Mouse (Mus musculus) kidney, adult 18-20 months (tissue): ENCODE measurements around the gene AC131692.1.

ENCODE experiments used
- DNase-seq: peaks from one replicate; pipeline ENCODE4 v3.0.0; 2021

The AC131692.1 gene

GRCm38 (mm10) chr19:6068951-6069350 is 25.3 kb upstream of the AC131692.1 start:
- no peak for DNase-seq

DNA sequence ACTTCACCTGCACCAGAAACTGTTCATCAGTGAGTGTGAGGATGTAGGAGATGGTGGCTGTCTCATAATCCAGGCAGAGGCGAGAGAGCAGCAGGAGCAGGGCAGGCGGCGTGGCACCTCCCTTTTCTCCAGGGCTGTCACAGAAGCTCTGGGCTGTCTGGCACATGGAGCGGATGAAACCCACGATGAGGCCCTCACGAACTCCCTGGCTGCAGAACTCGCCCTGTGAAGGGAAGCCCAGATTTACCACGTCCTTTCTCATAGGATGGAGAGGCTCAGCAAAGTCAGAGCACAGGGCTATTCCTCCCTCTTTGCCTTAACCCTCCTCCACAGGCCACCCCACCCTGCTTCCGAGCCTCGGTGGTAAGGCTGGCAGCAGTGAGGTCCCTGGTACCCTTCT is 24.4 kb upstream of the AC131692.1 start:
- DNase-seq: no peak

DNA sequence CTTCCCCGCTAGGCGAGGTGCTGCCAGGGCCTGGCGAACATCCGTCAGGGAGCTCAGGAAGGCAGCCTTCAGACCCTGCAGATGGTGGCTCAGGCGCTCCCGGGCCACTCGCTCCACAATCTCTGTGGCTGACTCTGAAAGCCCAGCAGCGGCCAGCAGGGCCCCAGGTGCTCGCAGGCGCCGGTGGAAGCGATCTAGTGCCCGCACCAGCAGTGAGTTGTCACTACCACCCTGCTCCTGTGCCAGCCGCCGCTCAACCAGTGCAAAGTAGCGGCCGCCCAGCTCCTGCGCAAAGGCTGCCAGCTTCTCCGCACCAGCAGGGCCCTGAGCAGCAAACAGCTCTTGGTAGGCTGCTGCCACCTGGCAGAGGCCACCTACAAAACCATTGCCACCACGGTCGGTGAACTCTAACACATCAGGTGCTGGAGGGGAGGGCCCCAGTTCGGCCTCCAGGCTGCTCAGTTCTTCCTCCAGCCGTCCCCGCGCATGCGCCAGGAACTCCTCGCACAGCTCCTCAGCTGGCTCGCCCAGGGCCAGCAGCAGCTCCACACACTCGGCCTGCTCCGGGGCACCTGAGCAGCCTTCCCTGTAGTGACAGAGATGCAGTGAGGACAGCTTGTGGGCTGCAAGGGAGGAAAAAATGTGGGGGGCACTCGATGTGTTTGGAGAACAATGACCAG is 23.5 kb upstream of the AC131692.1 start:
- DNase-seq: no peak

GRCm38 (mm10) chr19:6071261-6071660 is 23.0 kb upstream of the AC131692.1 start:
- DNase-seq: no peak

- no peak for DNase-seq
These were observed 20.3 kb upstream of the AC131692.1 start for GRCm38 (mm10) chr19:6073889-6074288.

DNA sequence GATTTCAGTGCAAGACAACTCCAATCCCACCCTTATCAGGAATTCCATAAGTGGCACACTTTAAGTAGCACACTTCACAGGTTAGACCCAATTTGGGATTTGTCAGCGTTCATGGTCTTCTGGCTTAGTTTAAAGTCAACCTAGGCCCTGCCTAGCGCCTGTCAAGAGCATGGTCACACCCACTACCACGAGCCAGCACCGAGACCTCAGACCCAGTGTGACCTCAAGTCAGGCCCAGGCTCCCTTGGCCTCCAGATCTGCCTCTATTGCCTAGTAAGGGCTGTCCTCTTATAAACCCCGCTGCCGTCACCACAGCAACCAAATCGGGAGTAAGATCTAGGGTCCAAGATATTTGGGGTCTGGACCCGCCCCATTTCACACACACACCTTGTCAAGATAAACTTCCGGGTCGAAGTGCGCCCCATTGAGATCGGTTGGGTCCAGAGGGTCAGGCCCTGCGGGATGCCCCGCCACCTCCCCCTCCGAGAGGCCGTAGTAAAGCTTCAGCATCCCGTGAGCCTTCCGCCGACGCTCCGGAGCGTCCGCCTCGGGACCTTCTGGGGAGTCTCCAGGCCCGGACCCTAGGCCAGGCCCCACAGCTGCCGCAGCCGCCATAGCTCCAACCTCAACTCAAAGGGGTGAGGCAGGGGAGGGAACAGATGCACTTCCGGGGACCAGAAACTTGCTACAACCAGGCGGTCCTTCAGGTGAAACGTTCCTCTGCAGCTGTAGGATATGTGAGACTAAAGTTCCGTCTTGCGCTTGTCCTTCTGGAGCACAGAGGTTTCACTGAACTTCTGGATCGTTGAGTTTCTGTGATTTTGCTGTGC is 17.4 kb upstream of the AC131692.1 start, which contains the start of gene Vps51:
Vps51 (minus strand) TSS at position 668 of the 830 bp plus-strand sequence.
- DNase-seq: peak; percentile 91

DNA sequence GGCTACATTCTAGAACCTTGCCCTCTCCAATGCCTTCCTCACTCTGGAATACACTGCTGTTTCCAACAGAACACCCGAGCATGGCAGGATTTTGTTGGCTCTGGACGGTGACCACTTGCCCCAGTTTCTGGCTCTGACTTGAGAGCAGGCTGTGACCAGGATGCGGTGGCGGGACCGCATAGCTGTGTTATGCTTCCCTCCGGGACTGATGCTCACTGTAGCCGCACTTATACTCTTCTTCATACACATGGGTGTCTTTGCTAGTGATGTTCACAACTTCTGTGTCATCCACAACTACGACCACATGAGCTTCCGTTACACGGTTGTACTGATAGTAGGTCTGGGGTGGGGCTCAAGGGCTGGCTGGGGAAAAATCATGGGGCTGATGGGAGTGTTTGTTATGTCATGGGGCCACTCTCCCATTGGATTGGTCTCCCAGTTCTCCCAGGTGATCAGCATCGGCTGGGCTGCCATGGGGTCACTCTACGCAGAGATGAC is 14.2 kb upstream of the AC131692.1 start, which contains the start of gene Tmem262:
Tmem262 (plus strand) TSS at position 51 of the 498 bp plus-strand sequence.
- DNase-seq: no peak

DNA sequence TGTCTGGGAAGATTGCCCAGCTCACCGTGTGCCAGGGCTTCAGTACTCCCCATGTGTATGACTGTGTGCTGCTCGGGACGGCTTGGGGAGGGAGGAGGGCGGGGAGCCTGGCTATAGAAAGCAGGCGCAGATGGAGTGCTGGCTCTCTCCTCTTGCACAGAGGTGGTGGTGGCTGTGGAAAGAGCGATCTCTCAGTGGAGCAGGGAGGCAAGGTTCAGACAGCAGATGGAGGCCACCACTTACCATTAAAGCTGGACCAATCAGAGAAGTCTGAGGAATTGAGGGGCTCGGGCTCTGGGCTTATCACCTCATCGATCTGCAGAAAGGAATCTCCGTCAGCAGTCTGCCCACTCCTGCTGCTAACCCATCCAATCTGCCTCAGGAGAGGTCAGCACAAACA is 12.1 kb upstream of the AC131692.1 start, which contains the start of gene Gm28374:
Gm28374 (minus strand) TSS at position 101 of the 400 bp plus-strand sequence.
- DNase-seq: no peak

DNA sequence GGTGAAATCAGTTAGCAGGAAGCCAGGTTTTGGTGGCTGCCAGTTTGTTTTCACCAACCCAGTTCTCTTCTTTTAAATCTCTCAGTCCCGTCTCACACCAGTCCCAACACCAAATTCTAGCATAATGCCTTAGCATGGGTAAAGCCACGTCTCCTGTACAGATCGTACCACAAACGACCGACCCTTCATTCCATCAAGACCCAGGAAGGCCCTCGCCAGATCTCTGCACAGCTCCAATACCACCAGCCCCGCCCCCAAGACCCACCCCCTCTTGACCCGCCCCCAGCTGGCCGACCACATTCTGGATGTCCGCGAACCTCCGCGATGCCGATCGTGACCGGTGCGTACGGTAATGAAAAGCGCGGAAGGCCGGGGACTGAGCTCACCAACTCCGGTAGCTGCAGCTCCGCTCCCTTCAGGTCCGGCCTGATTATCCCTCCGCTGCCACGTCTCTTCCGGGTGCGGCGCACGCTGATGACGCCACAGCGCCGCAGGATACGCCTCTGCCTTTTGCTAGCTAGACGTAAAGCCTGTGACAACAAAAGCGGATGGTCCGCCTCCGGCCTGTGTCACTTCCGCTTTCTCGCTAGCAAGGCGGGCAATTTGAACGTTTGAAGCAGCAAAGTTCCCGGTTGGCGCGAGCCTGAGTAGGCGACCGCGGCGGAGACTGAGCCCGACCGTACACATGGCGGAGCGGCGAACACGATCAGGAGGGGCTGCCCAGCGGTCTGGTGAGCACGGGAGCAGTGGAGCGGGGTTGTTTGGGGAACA is 9.6 kb upstream of the AC131692.1 start, which contains the start of the genes Zfpl1 and Cdca5:
Zfpl1 (minus strand) TSS at position 479 of the 771 bp plus-strand sequence.
Cdca5 (plus strand) TSS at position 506 of the 771 bp plus-strand sequence.
- peak; percentile 97 for DNase-seq

- peak; percentile 52 for DNase-seq
These were observed 8.8 kb upstream of the AC131692.1 start for GRCm38 (mm10) chr19:6085417-6085879.

DNA sequence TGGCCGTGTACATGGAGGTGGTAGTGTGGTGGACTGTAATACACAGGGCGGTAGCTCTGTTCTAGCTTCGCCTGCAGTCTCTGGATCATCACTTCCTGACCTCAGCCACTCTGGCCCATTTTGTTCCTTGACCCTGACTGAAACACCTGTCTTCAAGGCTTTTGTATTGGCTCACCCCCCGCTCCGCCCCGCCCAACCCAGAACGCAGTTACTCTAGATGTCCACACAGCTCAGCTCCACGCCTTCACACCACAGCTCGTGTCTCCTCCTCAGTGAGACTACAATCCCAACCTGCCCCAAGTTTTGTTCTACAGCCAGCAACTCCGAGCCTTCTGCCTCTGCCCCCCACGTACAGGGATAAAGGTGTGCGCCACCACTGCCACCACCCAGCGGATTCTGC is 5.4 kb upstream of the AC131692.1 start:
- no peak for DNase-seq

DNA sequence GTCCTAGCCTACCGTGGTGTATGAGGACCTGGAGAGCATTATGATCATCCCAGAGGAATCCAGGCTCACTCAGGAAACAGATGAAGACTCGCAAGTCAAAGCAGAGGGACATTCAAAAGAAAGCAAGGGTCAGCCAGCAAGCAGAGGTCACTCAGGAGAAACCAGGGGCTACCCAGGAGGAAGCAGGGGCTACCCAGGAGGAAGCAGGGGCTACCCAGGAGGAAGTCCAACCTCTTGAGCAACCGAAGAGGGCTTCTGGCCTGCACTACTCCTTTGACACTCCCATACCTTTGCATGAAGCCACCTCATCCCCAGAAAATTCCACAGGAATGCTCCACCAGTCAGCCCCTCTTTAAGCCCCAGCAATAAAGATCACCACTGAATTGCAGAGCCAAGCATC is 3.6 kb downstream of the AC131692.1 start:
- DNase-seq: no peak

DNA sequence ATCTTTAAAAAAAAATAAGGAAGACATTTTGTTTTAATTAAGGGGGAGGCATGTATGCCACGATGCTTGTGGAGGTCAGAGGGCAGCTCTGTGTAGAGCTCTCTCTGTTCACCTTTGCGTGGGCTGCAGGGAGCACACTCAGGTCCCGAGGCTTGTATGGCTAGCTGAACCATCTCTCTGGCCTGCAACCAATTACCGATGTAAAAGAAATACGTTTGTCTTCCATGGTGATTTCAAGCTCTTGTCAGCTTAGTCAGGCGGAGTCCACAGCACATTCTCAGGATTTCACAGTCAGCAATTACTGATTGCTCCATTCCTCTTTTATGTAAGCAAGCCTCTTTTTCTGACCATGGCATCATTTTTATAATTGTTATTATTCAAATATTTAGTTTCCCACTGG is 7.0 kb downstream of the AC131692.1 start:
- DNase-seq: no peak

GRCm38 (mm10) chr19:6102169-6102853 is 8.1 kb downstream of the AC131692.1 start:
- DNase-seq: no peak

- no peak for DNase-seq
These were observed 10.3 kb downstream of the AC131692.1 start for GRCm38 (mm10) chr19:6104476-6104875.

- DNase-seq: peak; percentile 33
These were observed 11.4 kb downstream of the AC131692.1 start, which contains the start of gene Naaladl1 for GRCm38 (mm10) chr19:6105586-6105985. Gene Naaladl1, plus strand, starts transcription at chr19:6105782.

- no peak for DNase-seq
These were observed 18.9 kb downstream of the AC131692.1 start for GRCm38 (mm10) chr19:6113116-6113515.

DNA sequence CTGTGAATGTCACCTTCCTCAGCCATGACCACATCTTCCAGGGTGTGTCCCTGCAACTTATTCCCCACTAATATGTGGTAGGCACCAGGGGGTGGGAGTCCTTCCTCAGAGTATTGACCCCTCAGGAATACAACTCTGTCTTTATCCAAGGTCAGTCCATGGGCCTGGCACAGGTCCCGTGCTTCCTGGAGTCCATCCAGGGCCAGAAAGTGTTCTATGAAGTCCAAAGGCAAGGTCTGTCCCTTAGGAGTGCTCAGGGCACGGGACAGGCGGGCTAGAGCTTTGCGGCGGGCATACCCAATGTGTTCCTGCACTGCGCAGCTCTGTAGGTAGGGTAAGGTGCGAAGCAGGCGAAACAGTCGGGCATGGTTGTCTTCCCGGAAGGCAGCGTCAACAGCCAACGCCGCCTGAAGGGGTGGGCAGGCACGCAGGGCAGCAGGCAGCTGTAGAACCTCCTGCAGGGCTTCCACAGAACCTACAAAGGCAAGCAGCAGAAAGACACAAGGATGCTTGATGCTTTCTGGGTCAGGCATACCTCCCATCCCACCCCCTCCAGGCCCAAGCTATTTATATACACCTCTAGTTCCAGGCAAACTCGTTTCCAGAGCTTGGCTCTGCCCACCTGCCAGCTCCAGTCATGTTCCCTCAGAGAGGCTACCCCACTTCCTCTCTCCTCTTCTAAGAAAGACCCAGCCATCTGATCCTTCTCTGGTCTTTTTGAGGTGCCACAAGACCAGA is 22.1 kb downstream of the AC131692.1 start:
- DNase-seq: peak; percentile 56

DNA sequence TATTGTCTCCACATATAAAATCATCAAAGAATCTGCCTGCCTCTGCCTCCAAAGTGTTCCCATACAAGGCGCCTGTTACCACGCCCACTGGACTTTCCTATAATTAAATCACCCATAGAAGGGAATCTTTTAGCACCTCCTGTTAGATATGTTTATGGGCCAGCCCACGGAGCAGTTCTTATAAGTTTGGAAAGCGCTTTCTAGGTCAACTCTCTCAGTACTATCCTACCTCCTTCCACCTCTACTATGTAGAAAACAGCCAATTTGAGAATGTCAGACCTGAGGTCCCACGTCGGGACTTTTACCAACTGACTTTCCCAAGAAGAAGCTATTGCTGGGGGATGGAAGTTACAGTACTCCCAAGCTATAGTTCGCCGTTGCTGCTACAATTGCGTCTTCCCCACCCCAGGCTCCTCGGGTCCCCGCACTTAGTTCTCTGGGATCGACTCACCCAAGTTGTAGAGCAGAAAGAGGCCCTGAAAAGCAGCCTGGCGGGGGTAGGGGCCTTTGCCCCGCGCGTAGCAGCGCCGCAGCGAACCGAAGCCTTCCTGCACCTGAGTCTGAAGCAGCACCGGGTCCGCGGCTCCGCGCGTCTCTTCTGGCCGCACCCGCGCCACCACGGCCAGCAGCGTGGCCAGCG is 23.2 kb downstream of the AC131692.1 start:
- no peak for DNase-seq

- peak; percentile 92 for DNase-seq
These were observed 23.9 kb downstream of the AC131692.1 start, which contains the start of gene Sac3d1 for GRCm38 (mm10) chr19:6117986-6118676. Gene Sac3d1, minus strand, starts transcription at chr19:6118650.
